Mouse (Mus musculus): ENCODE measurements around the gene Adi1. TPM values are rescaled to one million over a fixed set of nuclear protein-coding genes. Genes with fewer than 3 reads are reported as not detected.
A peak's percentile ranks its signal among the peaks of the same experiment; 100 is the strongest.

The Adi1 gene
- polyA plus RNA-seq, 1 experiment from 2014 or later = 79.1 TPM

GRCm38 (mm10) chr12:28686199-28686879, 11.3 kb downstream of the Adi1 start:
- H3K9me3 ChIP-seq (ENCODE audit: control insufficient read depth, low read depth, low read length) = no peaks in the 10 kb centered on the region

GRCm38 (mm10) chr12:28688996-28689395, 14.0 kb downstream of the Adi1 start:
- ATAC-seq (ENCODE audit: insufficient number of reproducible peaks, insufficient read depth, low FRiP score, low read depth) = no peak
- H3K4me3 ChIP-seq (ENCODE audit: low read depth, low read length) = no peak overlapping the region
- H3K27ac ChIP-seq (ENCODE audit: low read length) = no peak overlapping the region
- WGBS = 92% methylated on average over 6 of the region's 6 CpGs
- peaks cover 17% of the 10 kb centered on the region for H3K36me3 ChIP-seq (ENCODE audit: control insufficient read depth, insufficient read depth, low read length)
- no peaks in the 10 kb centered on the region for H3K9me3 ChIP-seq (ENCODE audit: control insufficient read depth, low read depth, low read length)
- no peaks in the 10 kb centered on the region for H3K27me3 ChIP-seq (ENCODE audit: control insufficient read depth, insufficient read depth, low read length)
- no peak overlapping the region for H3K4me2 ChIP-seq (replicated peaks; ENCODE audit: low read depth, low read length)
- no peak overlapping the region for H3K9ac ChIP-seq (replicated peaks; ENCODE audit: low read depth, low read length)
- H3K4me1 ChIP-seq (ENCODE audit: control insufficient read depth, insufficient read depth, low read length) = no peaks in the 10 kb centered on the region

More at GRCm38 (mm10) chr12:28686199-28686879, 11.3 kb downstream of the Adi1 start:
- H3K36me3 ChIP-seq (ENCODE audit: control insufficient read depth, insufficient read depth, low read length) = peaks cover 8% of the 10 kb centered on the region
- 59% methylated on average over 8 of the region's 8 CpGs for WGBS
- no peak overlapping the region for H3K27ac ChIP-seq (ENCODE audit: low read length)
- H3K9ac ChIP-seq (replicated peaks; ENCODE audit: low read depth, low read length) = no peak overlapping the region
- no peaks in the 10 kb centered on the region for H3K4me1 ChIP-seq (ENCODE audit: control insufficient read depth, insufficient read depth, low read length)
- H3K4me3 ChIP-seq (ENCODE audit: low read depth, low read length) = no peak overlapping the region
- no peaks in the 10 kb centered on the region for H3K27me3 ChIP-seq (ENCODE audit: control insufficient read depth, insufficient read depth, low read length)
- ATAC-seq (ENCODE audit: insufficient number of reproducible peaks, insufficient read depth, low FRiP score, low read depth) = no peak
- H3K4me2 ChIP-seq (replicated peaks; ENCODE audit: low read depth, low read length) = no peak overlapping the region

GRCm38 (mm10) chr12:28690730-28691129, 15.7 kb downstream of the Adi1 start:
- Histone ChIP-seq H3K9me3 (ENCODE audit: control insufficient read depth, low read depth, low read length) (no peaks in the 10 kb centered on the region), H3K4me2 (replicated peaks; ENCODE audit: low read depth, low read length) (no peak overlapping the region), H3K27me3 (ENCODE audit: control insufficient read depth, insufficient read depth, low read length) (no peaks in the 10 kb centered on the region), H3K27ac (ENCODE audit: low read length) (no peak overlapping the region), H3K36me3 (ENCODE audit: control insufficient read depth, insufficient read depth, low read length) (peaks cover 19% of the 10 kb centered on the region), H3K4me3 (ENCODE audit: low read depth, low read length) (no peak overlapping the region), H3K9ac (replicated peaks; ENCODE audit: low read depth, low read length) (no peak overlapping the region), H3K4me1 (ENCODE audit: control insufficient read depth, insufficient read depth, low read length) (no peaks in the 10 kb centered on the region)
- no peak for ATAC-seq (ENCODE audit: insufficient number of reproducible peaks, insufficient read depth, low FRiP score, low read depth)
- WGBS = 94% methylated on average over 7 of the region's 7 CpGs

DNA sequence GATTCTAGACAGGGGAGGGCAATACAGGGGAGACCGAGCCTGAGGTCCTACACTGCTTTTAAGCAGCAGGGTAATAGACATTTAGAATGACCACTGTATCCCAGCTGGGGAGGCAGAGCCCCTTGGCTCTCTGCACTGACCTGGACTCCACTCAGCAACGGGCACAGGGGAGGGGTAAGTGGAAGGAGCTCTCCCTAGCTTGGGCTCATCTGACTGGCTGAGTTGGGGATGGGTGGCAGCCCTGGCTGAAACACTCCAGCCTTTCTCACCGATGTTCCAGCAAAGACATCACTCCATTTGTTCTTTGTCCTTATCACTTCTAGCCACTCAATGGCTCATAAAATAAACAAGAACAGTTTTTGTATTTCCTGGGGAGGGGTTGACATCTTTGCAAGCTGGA, 18.7 kb downstream of the Adi1 start:
- H3K4me2 ChIP-seq (replicated peaks; ENCODE audit: low read depth, low read length) = no peak overlapping the region
- ATAC-seq (ENCODE audit: insufficient number of reproducible peaks, insufficient read depth, low FRiP score, low read depth) = no peak
- 53% methylated on average over 3 of the region's 3 CpGs for WGBS
- H3K9ac ChIP-seq (replicated peaks; ENCODE audit: low read depth, low read length) = no peak overlapping the region
- H3K36me3 ChIP-seq (ENCODE audit: control insufficient read depth, insufficient read depth, low read length) = peaks cover 19% of the 10 kb centered on the region
- no peaks in the 10 kb centered on the region for H3K4me1 ChIP-seq (ENCODE audit: control insufficient read depth, insufficient read depth, low read length)
- H3K27ac ChIP-seq (ENCODE audit: low read length) = no peak overlapping the region
- H3K9me3 ChIP-seq (ENCODE audit: control insufficient read depth, low read depth, low read length) = no peaks in the 10 kb centered on the region
- H3K4me3 ChIP-seq (ENCODE audit: low read depth, low read length) = no peak overlapping the region
- no peaks in the 10 kb centered on the region for H3K27me3 ChIP-seq (ENCODE audit: control insufficient read depth, insufficient read depth, low read length)

GRCm38 (mm10) chr12:28694231-28694630, 19.2 kb downstream of the Adi1 start:
- H3K36me3 ChIP-seq (ENCODE audit: control insufficient read depth, insufficient read depth, low read length) = peaks cover 19% of the 10 kb centered on the region
- no peak overlapping the region for H3K9ac ChIP-seq (replicated peaks; ENCODE audit: low read depth, low read length)
- no peaks in the 10 kb centered on the region for H3K27me3 ChIP-seq (ENCODE audit: control insufficient read depth, insufficient read depth, low read length)
- 64% methylated on average over 2 of the region's 2 CpGs for WGBS
- H3K4me2 ChIP-seq (replicated peaks; ENCODE audit: low read depth, low read length) = no peak overlapping the region
- H3K27ac ChIP-seq (ENCODE audit: low read length) = no peak overlapping the region
- H3K4me3 ChIP-seq (ENCODE audit: low read depth, low read length) = no peak overlapping the region
- H3K9me3 ChIP-seq (ENCODE audit: control insufficient read depth, low read depth, low read length) = no peaks in the 10 kb centered on the region
- 0 out of 2 replicates have a peak, but pooled peaks have one; percentile 15 for ATAC-seq (ENCODE audit: insufficient number of reproducible peaks, insufficient read depth, low FRiP score, low read depth)
- H3K4me1 ChIP-seq (ENCODE audit: control insufficient read depth, insufficient read depth, low read length) = no peaks in the 10 kb centered on the region

DNA sequence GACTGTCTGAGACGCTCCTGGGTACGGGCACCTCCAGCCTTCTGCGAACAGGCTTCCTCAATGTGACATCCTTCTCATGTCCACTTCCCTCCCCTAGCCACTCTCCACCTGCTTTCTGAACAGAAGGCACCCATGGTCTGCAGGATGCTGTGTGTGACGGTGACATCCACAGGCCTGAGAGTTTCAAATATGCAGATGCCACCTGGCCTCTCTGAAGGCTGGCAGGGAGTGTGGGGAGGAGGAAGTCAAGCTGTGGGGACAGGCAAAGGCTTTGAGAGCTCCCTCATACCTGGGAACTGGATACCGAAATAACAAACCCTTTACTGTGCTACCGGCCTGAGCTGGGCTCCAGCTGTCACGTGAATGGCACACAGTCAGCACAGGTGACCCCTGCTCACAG, 19.7 kb downstream of the Adi1 start:
- Histone ChIP-seq H3K9me3 (ENCODE audit: control insufficient read depth, low read depth, low read length) (no peaks in the 10 kb centered on the region), H3K36me3 (ENCODE audit: control insufficient read depth, insufficient read depth, low read length) (peaks cover 19% of the 10 kb centered on the region), H3K9ac (replicated peaks; ENCODE audit: low read depth, low read length) (no peak overlapping the region), H3K27me3 (ENCODE audit: control insufficient read depth, insufficient read depth, low read length) (no peaks in the 10 kb centered on the region), H3K27ac (ENCODE audit: low read length) (no peak overlapping the region), H3K4me1 (ENCODE audit: control insufficient read depth, insufficient read depth, low read length) (no peaks in the 10 kb centered on the region), H3K4me3 (ENCODE audit: low read depth, low read length) (no peak overlapping the region), H3K4me2 (replicated peaks; ENCODE audit: low read depth, low read length) (no peak overlapping the region)
- ATAC-seq (ENCODE audit: insufficient number of reproducible peaks, insufficient read depth, low FRiP score, low read depth) = no peak
- 85% methylated on average over 7 of the region's 7 CpGs for WGBS

DNA sequence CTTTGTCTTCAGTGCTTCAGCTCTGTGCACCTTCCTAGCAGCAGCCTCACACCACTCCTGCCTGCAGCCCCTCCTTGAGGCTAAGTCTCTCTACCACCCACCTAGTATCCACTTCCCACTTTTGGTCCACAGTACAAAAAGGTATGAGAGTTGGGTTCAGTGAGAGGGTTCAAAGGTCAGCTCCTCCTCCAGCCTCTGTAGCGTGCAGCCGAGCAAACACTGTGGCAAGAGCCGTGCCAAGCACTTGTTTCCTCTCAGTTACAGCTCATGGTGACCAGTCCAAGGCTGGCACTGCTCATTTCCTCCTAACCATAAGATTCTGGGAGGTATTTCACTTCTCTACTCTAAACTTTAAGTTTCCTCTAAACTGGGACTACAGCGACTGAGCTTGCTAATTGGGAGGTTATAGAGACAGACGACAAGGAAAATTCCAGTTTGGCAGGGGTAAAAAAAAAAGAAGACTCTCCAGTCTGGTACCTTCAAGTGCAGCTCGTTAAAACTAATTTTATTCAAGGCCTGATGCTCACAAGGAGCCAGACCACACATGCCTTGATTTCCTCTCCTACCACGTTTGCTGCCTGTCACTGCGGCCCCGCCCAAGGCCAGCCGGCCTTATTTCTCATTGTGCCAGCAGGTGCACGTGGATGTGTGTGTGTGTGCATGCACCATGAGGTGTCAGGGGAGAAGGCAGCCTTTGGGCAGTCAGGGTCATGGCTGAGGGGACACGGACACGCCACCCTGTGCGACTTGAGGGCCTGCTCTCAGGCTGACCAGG, 23.0 kb downstream of the Adi1 start:
- Histone ChIP-seq H3K4me2 (replicated peaks; ENCODE audit: low read depth, low read length) (no peak overlapping the region), H3K27ac (ENCODE audit: low read length) (no peak overlapping the region), H3K36me3 (ENCODE audit: control insufficient read depth, insufficient read depth, low read length) (peaks cover 6% of the 10 kb centered on the region; the same call in 1 of the 2 replicates), H3K4me3 (ENCODE audit: low read depth, low read length) (no peak overlapping the region), H3K9me3 (ENCODE audit: control insufficient read depth, low read depth, low read length) (no peaks in the 10 kb centered on the region), H3K27me3 (ENCODE audit: control insufficient read depth, insufficient read depth, low read length) (no peaks in the 10 kb centered on the region), H3K4me1 (ENCODE audit: control insufficient read depth, insufficient read depth, low read length) (no peaks in the 10 kb centered on the region), H3K9ac (replicated peaks; ENCODE audit: low read depth, low read length) (no peak overlapping the region)
- ATAC-seq (ENCODE audit: insufficient number of reproducible peaks, insufficient read depth, low FRiP score, low read depth) = no peak
- 65% methylated on average over 14 of the region's 14 CpGs for WGBS

GRCm38 (mm10) chr12:28699086-28699485, 24.1 kb downstream of the Adi1 start:
- Histone ChIP-seq H3K9ac (replicated peaks; ENCODE audit: low read depth, low read length) (no peak overlapping the region), H3K36me3 (ENCODE audit: control insufficient read depth, insufficient read depth, low read length) (0 out of 2 replicates have a peak, but pooled peaks cover 3% of the 10 kb centered on the region), H3K4me1 (ENCODE audit: control insufficient read depth, insufficient read depth, low read length) (no peaks in the 10 kb centered on the region), H3K27me3 (ENCODE audit: control insufficient read depth, insufficient read depth, low read length) (no peaks in the 10 kb centered on the region), H3K4me2 (replicated peaks; ENCODE audit: low read depth, low read length) (no peak overlapping the region), H3K4me3 (ENCODE audit: low read depth, low read length) (no peak overlapping the region), H3K9me3 (ENCODE audit: control insufficient read depth, low read depth, low read length) (no peaks in the 10 kb centered on the region), H3K27ac (ENCODE audit: low read length) (no peak overlapping the region)
- 60% methylated on average over 5 of the region's 5 CpGs for WGBS
- no peak for ATAC-seq (ENCODE audit: insufficient number of reproducible peaks, insufficient read depth, low FRiP score, low read depth)
